In genomic region chr2:128444599-128445011, GRCm38 (mm10) we compare ENCODE assay signal across 21 mouse cellular contexts.
A peak's percentile ranks its signal among the peaks of the same experiment; 100 is the strongest.
DNase-seq lines count a peak whose midpoint lies in the region; ATAC-seq lines count a peak whose summit lies in the region.
"Had no signal": no experiment of that assay in that cellular context is flagged by ENCODE, and none has a peak within 500 bp of the region (broad histone marks: within the 10 kb centered on the region; RNA-seq: fewer than 3 reads in every experiment).

No protein-coding gene starts in this region.

- no peak overlapping the region for H3K9ac ChIP-seq in hindbrain, embryonic 15.5 days
- H3K9ac ChIP-seq in hindbrain, embryonic 12.5 days = no peak overlapping the region
- no peak overlapping the region for H3K9ac ChIP-seq in neural tube, embryonic 15.5 days (replicated peaks)
- H3K9ac ChIP-seq: neural tube, embryonic 13.5 days had no signal

- 61% methylated on average over 7 of the region's 7 CpGs for WGBS in hindbrain, embryonic 15.5 days
- WGBS in hindbrain, embryonic 12.5 days = 82% methylated on average over 7 of the region's 7 CpGs
- 51% methylated on average over 7 of the region's 7 CpGs for WGBS in neural tube, embryonic 15.5 days

- DNase-seq in adrenal gland, adult 2 months = peak; percentile 29
- DNase-seq in adrenal gland, postnatal 25 days = no peak
- no peak for DNase-seq in neural tube, embryonic 10.5 days (ENCODE audit: extremely low spot score, low spot score)
- no peak for DNase-seq in urinary bladder, postnatal 14 days (ENCODE audit: low spot score)
- DNase-seq in thymus, postnatal 10 days (ENCODE audit: low spot score in 2 of 2) = no peak
- DNase-seq: cerebellum, adult 11 months; cerebellum, postnatal 36 days; gastrocnemius, postnatal 36 days; heart, postnatal 10 days; kidney, adult 9 months; kidney, postnatal 36 days; lung, adult 2 months; right cerebral cortex, postnatal 25 days; thymus, postnatal 36 days had no signal

- H3K27ac ChIP-seq in hindbrain, embryonic 15.5 days (replicated peaks) = no peak overlapping the region
- no peak overlapping the region for H3K27ac ChIP-seq in hindbrain, embryonic 12.5 days
- no peak overlapping the region for H3K27ac ChIP-seq in neural tube, embryonic 15.5 days (replicated peaks)
- H3K27ac ChIP-seq: forebrain, embryonic 10.5 days; heart, embryonic 10.5 days; neural tube, embryonic 13.5 days had no signal

- no peak overlapping the region for H3K4me2 ChIP-seq in hindbrain, embryonic 15.5 days
- H3K4me2 ChIP-seq in hindbrain, embryonic 12.5 days (replicated peaks) = no peak overlapping the region
- no peak overlapping the region for H3K4me2 ChIP-seq in neural tube, embryonic 15.5 days
- H3K4me2 ChIP-seq: neural tube, embryonic 13.5 days had no signal

- H3K9me3 ChIP-seq in hindbrain, embryonic 15.5 days = no peaks in the 10 kb centered on the region
- no peaks in the 10 kb centered on the region for H3K9me3 ChIP-seq in hindbrain, embryonic 12.5 days (replicated peaks)
- H3K9me3 ChIP-seq in neural tube, embryonic 15.5 days (replicated peaks) = no peaks in the 10 kb centered on the region
- H3K9me3 ChIP-seq: forebrain, embryonic 10.5 days; heart, embryonic 10.5 days; neural tube, embryonic 13.5 days had no signal

- no peaks in the 10 kb centered on the region for H3K27me3 ChIP-seq in hindbrain, embryonic 15.5 days
- H3K27me3 ChIP-seq in hindbrain, embryonic 12.5 days = no peaks in the 10 kb centered on the region
- H3K27me3 ChIP-seq in neural tube, embryonic 15.5 days (replicated peaks) = no peaks in the 10 kb centered on the region
- H3K27me3 ChIP-seq: neural tube, embryonic 13.5 days had no signal

- no peak overlapping the region for H3K4me3 ChIP-seq in hindbrain, embryonic 15.5 days
- no peak overlapping the region for H3K4me3 ChIP-seq in hindbrain, embryonic 12.5 days
- no peak overlapping the region for H3K4me3 ChIP-seq in neural tube, embryonic 15.5 days (replicated peaks)
- H3K4me3 ChIP-seq: forebrain, embryonic 10.5 days; heart, embryonic 10.5 days; neural tube, embryonic 13.5 days had no signal

- ATAC-seq in hindbrain, embryonic 15.5 days (ENCODE audit: low FRiP score, low read depth) = peak; percentile 75
- no peak for ATAC-seq in hindbrain, embryonic 12.5 days (ENCODE audit: low FRiP score)
- 0 out of 2 replicates have a peak, but pooled peaks have one; percentile 24 for ATAC-seq in neural tube, embryonic 15.5 days (ENCODE audit: low FRiP score)
- ATAC-seq: inflammation-experienced regulatory T-cells, adult 6 months had no signal

- no peaks in the 10 kb centered on the region for H3K36me3 ChIP-seq in hindbrain, embryonic 15.5 days
- no peaks in the 10 kb centered on the region for H3K36me3 ChIP-seq in hindbrain, embryonic 12.5 days
- H3K36me3 ChIP-seq in neural tube, embryonic 15.5 days = no peaks in the 10 kb centered on the region
- H3K36me3 ChIP-seq: forebrain, embryonic 10.5 days; heart, embryonic 10.5 days; neural tube, embryonic 13.5 days had no signal

- no peaks in the 10 kb centered on the region for H3K4me1 ChIP-seq in hindbrain, embryonic 15.5 days (replicated peaks)
- H3K4me1 ChIP-seq in hindbrain, embryonic 12.5 days = no peaks in the 10 kb centered on the region
- peaks cover 3% of the 10 kb centered on the region; the same call in 1 of the 2 replicates for H3K4me1 ChIP-seq in neural tube, embryonic 15.5 days
- H3K4me1 ChIP-seq: forebrain, embryonic 10.5 days; heart, embryonic 10.5 days had no signal
